Mouse (Mus musculus) hindbrain, embryonic 13.5 days (tissue): ENCODE data around the gene Vps8. TPM values are rescaled to one million over a fixed set of nuclear protein-coding genes. Genes with fewer than 3 reads are reported as not detected.
A peak's percentile ranks its signal among the peaks of the same experiment; 100 is the strongest.

Experiments used
- ATAC-seq: fragments of 200-750 bp; cut with Nextera tagmentation; 2 replicates; pipeline ENCODE4 v1.8.0; 2017; ENCODE audit warnings: moderate TSS enrichment; ENCODE audit not compliant: low FRiP score
- H3K27ac ChIP-seq: fragments of 300-500 bp; sonication (generic); 2 replicates; pipeline ENCODE4 v1.5.1; 2015; ENCODE audit warnings: inconsistent platforms, mild to moderate bottlenecking, moderate library complexity
- H3K27me3 ChIP-seq: fragments of 300-500 bp; sonication (generic); 2 replicates; pipeline ENCODE4 v1.6.1; 2015; ENCODE audit warnings: mild to moderate bottlenecking, inconsistent platforms
- H3K36me3 ChIP-seq: fragments of 300-500 bp; sonication (generic); 2 replicates; pipeline ENCODE4 v1.6.1; 2015; ENCODE audit warnings: mild to moderate bottlenecking, inconsistent platforms
- H3K4me1 ChIP-seq: fragments of 300-500 bp; sonication (generic); replicated peaks from 2 replicates; pipeline ENCODE4 v1.6.1; 2015; ENCODE audit warnings: inconsistent platforms
- H3K4me2 ChIP-seq: fragments of 300-500 bp; sonication (generic); 2 replicates; pipeline ENCODE4 v1.6.1; 2015; ENCODE audit warnings: inconsistent platforms, mild to moderate bottlenecking, moderate library complexity
- H3K4me3 ChIP-seq: fragments of 300-500 bp; sonication (generic); 2 replicates; pipeline ENCODE4 v1.5.1; 2015; ENCODE audit warnings: mild to moderate bottlenecking, inconsistent platforms
- H3K9ac ChIP-seq: fragments of 300-500 bp; sonication (generic); 2 replicates; pipeline ENCODE4 v1.6.1; 2015; ENCODE audit warnings: mild to moderate bottlenecking, inconsistent platforms
- H3K9me3 ChIP-seq: fragments of 300-500 bp; sonication (generic); 2 replicates; pipeline ENCODE4 v1.6.1; 2016; ENCODE audit warnings: inconsistent platforms
- WGBS: fragments of 180-500 bp; shearing (Covaris S2); methylation state at CpG from one replicate; pipeline ENCODE4 v1.1.7; 2015; 5-methylcytosine and 5-hydroxymethylcytosine counted together
- polyA plus RNA-seq: library from polyadenylated mRNA; unstranded; fragments of >200 nt; fragmentation: Nextera tagmentation; extraction: Ambion mirVana; gene quantifications from 2 replicates; pipeline ENCODE4 v1.2.1, GENCODE M21; 2015

Vps8 gene
- polyA plus RNA-seq, 1 experiment from 2014 or later: 32.3 TPM

GRCm38 (mm10) chr16:21643621-21644041, 220.7 kb downstream of the Vps8 start:
- H3K4me1 ChIP-seq: peaks cover 24% of the 10 kb centered on the region
- peak overlapping the region; percentile 63 for H3K27ac ChIP-seq
- H3K4me3 ChIP-seq: no peak overlapping the region
- peaks cover 33% of the 10 kb centered on the region for H3K36me3 ChIP-seq
- no peaks in the 10 kb centered on the region for H3K9me3 ChIP-seq
- H3K9ac ChIP-seq: peak overlapping the region; percentile 44; the same call in 1 of the 2 replicates
- no peaks in the 10 kb centered on the region for H3K27me3 ChIP-seq
- peak; percentile 27; the same call in 1 of the 2 replicates for ATAC-seq
- H3K4me2 ChIP-seq: no peak overlapping the region
- 77% methylated on average over 2 of the region's 2 CpGs for WGBS

- WGBS: 50% methylated on average over 17 of the region's 17 CpGs
- H3K9ac ChIP-seq: peak overlapping the region; percentile 44; the same call in 1 of the 2 replicates
Observed at GRCm38 (mm10) chr16:21644066-21644561, 221.2 kb downstream of the Vps8 start.

GRCm38 (mm10) chr16:21644574-21644973, 221.7 kb downstream of the Vps8 start:
- 61% methylated on average over 3 of the region's 3 CpGs for WGBS
- H3K27me3 ChIP-seq: no peaks in the 10 kb centered on the region
- H3K4me2 ChIP-seq: no peak overlapping the region
- no peak overlapping the region for H3K4me3 ChIP-seq
- H3K9me3 ChIP-seq: no peaks in the 10 kb centered on the region
- no peak for ATAC-seq
- H3K36me3 ChIP-seq: peaks cover 40% of the 10 kb centered on the region
- peaks cover 24% of the 10 kb centered on the region for H3K4me1 ChIP-seq
- H3K27ac ChIP-seq: peak overlapping the region; percentile 63
- no peak overlapping the region for H3K9ac ChIP-seq

More at GRCm38 (mm10) chr16:21644066-21644561, 221.2 kb downstream of the Vps8 start:
- Histone ChIP-seq H3K36me3 (peaks cover 37% of the 10 kb centered on the region), H3K27ac (peak overlapping the region; percentile 63), H3K4me3 (no peak overlapping the region), H3K9me3 (no peaks in the 10 kb centered on the region), H3K27me3 (no peaks in the 10 kb centered on the region), H3K4me1 (peaks cover 24% of the 10 kb centered on the region), H3K4me2 (no peak overlapping the region)
- peak; percentile 41 for ATAC-seq

GRCm38 (mm10) chr16:21645915-21646314, 223.0 kb downstream of the Vps8 start:
- H3K27ac ChIP-seq: no peak overlapping the region
- peaks cover 24% of the 10 kb centered on the region for H3K4me1 ChIP-seq
- H3K27me3 ChIP-seq: no peaks in the 10 kb centered on the region
- H3K4me2 ChIP-seq: no peak overlapping the region
- H3K36me3 ChIP-seq: peaks cover 38% of the 10 kb centered on the region
- no peak for ATAC-seq
- 84% methylated on average over 3 of the region's 3 CpGs for WGBS
- no peak overlapping the region for H3K9ac ChIP-seq
- H3K4me3 ChIP-seq: no peak overlapping the region
- no peaks in the 10 kb centered on the region for H3K9me3 ChIP-seq

GRCm38 (mm10) chr16:21646496-21646895, 223.6 kb downstream of the Vps8 start:
- WGBS: 70% methylated on average over 3 of the region's 3 CpGs

GRCm38 (mm10) chr16:21648800-21649199, 225.9 kb downstream of the Vps8 start:
- H3K4me2 ChIP-seq: no peak overlapping the region
- 85% methylated on average over 4 of the region's 4 CpGs for WGBS
- peaks cover 44% of the 10 kb centered on the region for H3K36me3 ChIP-seq
- H3K4me3 ChIP-seq: no peak overlapping the region
- H3K27ac ChIP-seq: no peak overlapping the region
- ATAC-seq: no peak
- no peaks in the 10 kb centered on the region for H3K9me3 ChIP-seq
- no peaks in the 10 kb centered on the region for H3K27me3 ChIP-seq
- H3K9ac ChIP-seq: no peak overlapping the region
- peaks cover 19% of the 10 kb centered on the region for H3K4me1 ChIP-seq

More at GRCm38 (mm10) chr16:21646496-21646895, 223.6 kb downstream of the Vps8 start:
- peak overlapping the region; percentile 55 for H3K27ac ChIP-seq
- no peaks in the 10 kb centered on the region for H3K27me3 ChIP-seq
- H3K4me1 ChIP-seq: peaks cover 24% of the 10 kb centered on the region
- no peak overlapping the region for H3K9ac ChIP-seq
- no peaks in the 10 kb centered on the region for H3K9me3 ChIP-seq
- no peak overlapping the region for H3K4me3 ChIP-seq
- peaks cover 40% of the 10 kb centered on the region for H3K36me3 ChIP-seq
- no peak overlapping the region for H3K4me2 ChIP-seq
- ATAC-seq: no peak

- 84% methylated on average over 3 of the region's 3 CpGs for WGBS
- no peak for ATAC-seq
- H3K9ac ChIP-seq: no peak overlapping the region
- H3K36me3 ChIP-seq: peaks cover 37% of the 10 kb centered on the region
- H3K9me3 ChIP-seq: no peaks in the 10 kb centered on the region
- H3K4me3 ChIP-seq: no peak overlapping the region
- H3K27ac ChIP-seq: no peak overlapping the region
- peaks cover 20% of the 10 kb centered on the region for H3K4me1 ChIP-seq
- H3K27me3 ChIP-seq: no peaks in the 10 kb centered on the region
- H3K4me2 ChIP-seq: no peak overlapping the region
Observed at GRCm38 (mm10) chr16:21650289-21650688, 227.4 kb downstream of the Vps8 start.

GRCm38 (mm10) chr16:21651161-21651560, 228.2 kb downstream of the Vps8 start:
- Histone ChIP-seq H3K27me3 (no peaks in the 10 kb centered on the region), H3K9ac (no peak overlapping the region; the same call in 1 of the 2 replicates), H3K4me2 (no peak overlapping the region), H3K4me1 (peaks cover 27% of the 10 kb centered on the region), H3K27ac (no peak overlapping the region), H3K4me3 (no peak overlapping the region), H3K9me3 (no peaks in the 10 kb centered on the region), H3K36me3 (peaks cover 37% of the 10 kb centered on the region)
- WGBS: 95% methylated on average over 4 of the region's 4 CpGs
- ATAC-seq: no peak

- H3K9ac ChIP-seq: no peak overlapping the region
- no peaks in the 10 kb centered on the region for H3K27me3 ChIP-seq
- no peaks in the 10 kb centered on the region for H3K9me3 ChIP-seq
- peak; percentile 25; the same call in 1 of the 2 replicates for ATAC-seq
- peaks cover 41% of the 10 kb centered on the region for H3K36me3 ChIP-seq
- H3K4me1 ChIP-seq: peaks cover 18% of the 10 kb centered on the region
- WGBS: 80% methylated on average over 15 of the region's 15 CpGs
- no peak overlapping the region for H3K27ac ChIP-seq
- H3K4me2 ChIP-seq: no peak overlapping the region
- no peak overlapping the region for H3K4me3 ChIP-seq
Observed at GRCm38 (mm10) chr16:21653151-21653550, 230.2 kb downstream of the Vps8 start.

GRCm38 (mm10) chr16:21654384-21654783, 231.5 kb downstream of the Vps8 start:
- Histone ChIP-seq H3K36me3 (peaks cover 35% of the 10 kb centered on the region), H3K4me3 (no peak overlapping the region), H3K4me1 (peaks cover 18% of the 10 kb centered on the region), H3K27me3 (no peaks in the 10 kb centered on the region), H3K27ac (peak overlapping the region; percentile 83), H3K4me2 (no peak overlapping the region), H3K9ac (no peak overlapping the region), H3K9me3 (no peaks in the 10 kb centered on the region)
- ATAC-seq: peak; percentile 68
- 29% methylated on average over 5 of the region's 5 CpGs for WGBS

- WGBS: 34% methylated on average over 6 of the region's 6 CpGs
- peaks cover 22% of the 10 kb centered on the region for H3K4me1 ChIP-seq
- peak overlapping the region; percentile 83 for H3K27ac ChIP-seq
- H3K4me3 ChIP-seq: no peak overlapping the region
- no peak overlapping the region for H3K4me2 ChIP-seq
- H3K9me3 ChIP-seq: no peaks in the 10 kb centered on the region
- 0 out of 2 replicates have a peak overlapping the region, but pooled peaks have one; percentile 8 for H3K9ac ChIP-seq
- H3K27me3 ChIP-seq: no peaks in the 10 kb centered on the region
- H3K36me3 ChIP-seq: peaks cover 41% of the 10 kb centered on the region
- no peak for ATAC-seq
Observed at GRCm38 (mm10) chr16:21655291-21655690, 232.4 kb downstream of the Vps8 start.

GRCm38 (mm10) chr16:21655961-21656360, 233.0 kb downstream of the Vps8 start:
- no peak overlapping the region for H3K4me2 ChIP-seq
- peaks cover 24% of the 10 kb centered on the region for H3K4me1 ChIP-seq
- H3K9me3 ChIP-seq: no peaks in the 10 kb centered on the region
- no peak for ATAC-seq
- no peaks in the 10 kb centered on the region for H3K27me3 ChIP-seq
- H3K27ac ChIP-seq: peak overlapping the region; percentile 83
- H3K36me3 ChIP-seq: peaks cover 41% of the 10 kb centered on the region
- H3K9ac ChIP-seq: no peak overlapping the region
- no peak overlapping the region for H3K4me3 ChIP-seq
- 86% methylated on average over 9 of the region's 9 CpGs for WGBS
